Mouse (Mus musculus) limb, embryonic 14.5 days (tissue): ENCODE measurements around the gene Zfp652. TPM values are rescaled to one million over a fixed set of nuclear protein-coding genes. Genes with fewer than 3 reads are reported as not detected.

Experiments used
- ATAC-seq: fragments of 200-750 bp; cut with Nextera tagmentation; 2 replicates; pipeline ENCODE4 v1.8.0; 2017; ENCODE audit warnings: low read depth, moderate number of reproducible peaks, moderate TSS enrichment; ENCODE audit not compliant: low FRiP score
- DNase-seq: peaks from one replicate; pipeline ENCODE4 v3.0.0-alpha.2; 2015; ENCODE audit warnings: low spot score
- H3K27ac ChIP-seq: fragments of 300-500 bp; sonication (generic); replicated peaks from 2 replicates; pipeline ENCODE4 v1.5.1; 2014; ENCODE audit warnings: low read depth, mild to moderate bottlenecking, low read length, moderate library complexity, mixed read lengths
- H3K27me3 ChIP-seq: fragments of 300-500 bp; sonication (generic); 2 replicates; pipeline ENCODE4 v1.6.1; 2014; ENCODE audit warnings: low read length, mixed read lengths; ENCODE audit not compliant: control insufficient read depth, insufficient read depth
- H3K36me3 ChIP-seq: fragments of 300-500 bp; sonication (generic); 2 replicates; pipeline ENCODE4 v1.6.1; 2014; ENCODE audit warnings: mild to moderate bottlenecking, low read length, moderate library complexity, mixed read lengths; ENCODE audit not compliant: control insufficient read depth, insufficient read depth
- H3K4me1 ChIP-seq: fragments of 300-500 bp; sonication (generic); 2 replicates; pipeline ENCODE4 v1.6.1; 2014; ENCODE audit warnings: antibody characterized with exemption, low read length, mixed read lengths; ENCODE audit not compliant: control insufficient read depth, insufficient read depth
- H3K4me2 ChIP-seq: fragments of 300-500 bp; sonication (generic); replicated peaks from 2 replicates; pipeline ENCODE4 v1.6.1; 2014; ENCODE audit warnings: low read depth, mild to moderate bottlenecking, low read length, moderate library complexity; ENCODE audit not compliant: severe bottlenecking
- H3K4me3 ChIP-seq: fragments of 300-500 bp; sonication (generic); replicated peaks from 2 replicates; pipeline ENCODE4 v1.5.1; 2014; ENCODE audit warnings: low read length
- H3K9ac ChIP-seq: fragments of 300-500 bp; sonication (generic); 2 replicates; pipeline ENCODE4 v1.6.1; 2014; ENCODE audit warnings: mild to moderate bottlenecking, low read depth, low read length, moderate library complexity; ENCODE audit not compliant: severe bottlenecking
- H3K9me3 ChIP-seq: fragments of 300-500 bp; sonication (generic); 2 replicates; pipeline ENCODE4 v1.6.1; 2016; ENCODE audit warnings: low read length; ENCODE audit not compliant: control insufficient read depth
- POLR2A ChIP-seq: fragments of 200-500 bp; IDR thresholded peaks from 2 replicates; pipeline ENCODE4 v1.8.0; 2012; ENCODE audit warnings: inconsistent platforms, mild to moderate bottlenecking, moderate library complexity, borderline replicate concordance; ENCODE audit not compliant: insufficient read depth, insufficient read length; ENCODE audit errors: extremely low read depth
- WGBS: fragments of 180-500 bp; shearing (Covaris S2); extraction: QIAGEN DNeasy Blood & Tissue Kit; methylation state at CpG from one replicate; pipeline ENCODE4 v1.1.7; 2014; 5-methylcytosine and 5-hydroxymethylcytosine counted together
- polyA plus RNA-seq, 2 experiments: library from polyadenylated mRNA; depleted of rRNA in 1 of 2; stranded (reverse) in 1 of 2; unstranded in 1 of 2; fragments of >200 nt; fragmentation: Nextera tagmentation in 1 of 2; extraction: Ambion mirVana in 1 of 2; gene quantifications; 2 replicates each; pipeline versions ENCODE4 v1.2.1 to v1.2.3; 2012 to 2014

The Zfp652 gene
- polyA plus RNA-seq, 2 experiments, result 13.8 to 25.3 TPM

- Histone ChIP-seq H3K9ac (no peak overlapping the region), H3K4me2 (no peak overlapping the region), H3K9me3 (no peaks in the 10 kb centered on the region), H3K27me3 (no peaks in the 10 kb centered on the region), H3K4me1 (no peaks in the 10 kb centered on the region), H3K36me3 (no peaks in the 10 kb centered on the region), H3K4me3 (no peak overlapping the region), H3K27ac (no peak overlapping the region)
- no peak for DNase-seq
- no peak for TF ChIP-seq POLR2A
- no peak for ATAC-seq
- WGBS, result 85% methylated on average over 2 of the region's 2 CpGs
Observed at GRCm38 (mm10) chr11:95734485-95734884, 22.0 kb downstream of the Zfp652 start.

GRCm38 (mm10) chr11:95737811-95738210 is 25.3 kb downstream of the Zfp652 start:
- ATAC-seq, result no peak
- no peak for DNase-seq
- 79% methylated on average over 3 of the region's 3 CpGs for WGBS
- no peak for TF ChIP-seq POLR2A
- Histone ChIP-seq H3K4me1 (no peaks in the 10 kb centered on the region), H3K4me2 (no peak overlapping the region), H3K36me3 (no peaks in the 10 kb centered on the region), H3K27me3 (no peaks in the 10 kb centered on the region), H3K27ac (no peak overlapping the region), H3K9me3 (no peaks in the 10 kb centered on the region), H3K4me3 (no peak overlapping the region), H3K9ac (no peak overlapping the region)

- DNase-seq, result no peak
- H3K9ac ChIP-seq, result no peak overlapping the region
- no peak for TF ChIP-seq POLR2A
- no peak for ATAC-seq
- no peak overlapping the region for H3K27ac ChIP-seq
- 0 out of 2 replicates have a peak, but pooled peaks cover 3% of the 10 kb centered on the region for H3K4me1 ChIP-seq
- H3K4me3 ChIP-seq, result no peak overlapping the region
- no peak overlapping the region for H3K4me2 ChIP-seq
- peaks cover 8% of the 10 kb centered on the region for H3K36me3 ChIP-seq
- 96% methylated on average over 2 of the region's 2 CpGs for WGBS
- H3K27me3 ChIP-seq, result no peaks in the 10 kb centered on the region
- no peaks in the 10 kb centered on the region for H3K9me3 ChIP-seq
Observed at GRCm38 (mm10) chr11:95744521-95744920, 32.0 kb downstream of the Zfp652 start.

- no peak for TF ChIP-seq POLR2A
- Histone ChIP-seq H3K9ac (no peak overlapping the region), H3K9me3 (no peaks in the 10 kb centered on the region), H3K4me3 (no peak overlapping the region), H3K27ac (no peak overlapping the region), H3K36me3 (peaks cover 19% of the 10 kb centered on the region), H3K27me3 (no peaks in the 10 kb centered on the region), H3K4me2 (no peak overlapping the region), H3K4me1 (0 out of 2 replicates have a peak, but pooled peaks cover 3% of the 10 kb centered on the region)
- no peak for DNase-seq
- 78% methylated on average over 4 of the region's 4 CpGs for WGBS
- ATAC-seq, result no peak
Observed at GRCm38 (mm10) chr11:95746821-95747220, 34.3 kb downstream of the Zfp652 start.

DNA sequence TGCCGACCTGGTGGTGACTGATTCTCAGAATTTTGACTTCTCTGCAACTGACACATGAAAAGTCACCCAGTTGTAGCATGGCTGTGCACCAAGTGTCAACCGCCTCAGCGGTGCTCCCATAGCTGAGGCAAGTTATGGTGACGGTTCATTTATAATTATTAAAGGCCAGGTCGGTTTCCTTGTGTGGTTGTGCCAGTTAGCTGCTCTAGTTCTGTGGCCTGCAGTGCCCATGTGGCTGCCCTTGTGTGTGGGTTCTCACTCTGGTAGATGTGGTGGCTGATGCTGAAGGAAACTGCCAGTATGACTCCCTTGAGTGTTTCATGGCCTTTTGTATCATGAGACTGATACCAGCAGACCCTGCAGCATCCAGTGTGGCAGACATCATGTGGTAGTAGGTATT is 35.9 kb downstream of the Zfp652 start:
- Histone ChIP-seq H3K4me2 (no peak overlapping the region), H3K9me3 (no peaks in the 10 kb centered on the region), H3K9ac (no peak overlapping the region), H3K27ac (no peak overlapping the region), H3K4me1 (0 out of 2 replicates have a peak, but pooled peaks cover 3% of the 10 kb centered on the region), H3K27me3 (no peaks in the 10 kb centered on the region), H3K4me3 (no peak overlapping the region), H3K36me3 (peaks cover 32% of the 10 kb centered on the region)
- no peak for TF ChIP-seq POLR2A
- 81% methylated on average over 5 of the region's 5 CpGs for WGBS
- ATAC-seq, result no peak
- DNase-seq, result no peak

GRCm38 (mm10) chr11:95749619-95750018 is 37.1 kb downstream of the Zfp652 start:
- Histone ChIP-seq H3K36me3 (peaks cover 43% of the 10 kb centered on the region), H3K27ac (no peak overlapping the region), H3K4me1 (0 out of 2 replicates have a peak, but pooled peaks cover 3% of the 10 kb centered on the region), H3K9ac (no peak overlapping the region), H3K27me3 (no peaks in the 10 kb centered on the region), H3K4me3 (no peak overlapping the region), H3K9me3 (no peaks in the 10 kb centered on the region), H3K4me2 (no peak overlapping the region)
- ATAC-seq, result no peak
- DNase-seq, result no peak
- no peak for TF ChIP-seq POLR2A
- 85% methylated on average over 15 of the region's 15 CpGs for WGBS
